Mouse (Mus musculus): ENCODE data around the gene Gm10073. TPM values are rescaled to one million over a fixed set of nuclear protein-coding genes. Genes with fewer than 3 reads are reported as not detected.

Gm10073 gene
- total RNA-seq (2023) = 100 to 1,000 TPM; 569 to 571 TPM

DNA sequence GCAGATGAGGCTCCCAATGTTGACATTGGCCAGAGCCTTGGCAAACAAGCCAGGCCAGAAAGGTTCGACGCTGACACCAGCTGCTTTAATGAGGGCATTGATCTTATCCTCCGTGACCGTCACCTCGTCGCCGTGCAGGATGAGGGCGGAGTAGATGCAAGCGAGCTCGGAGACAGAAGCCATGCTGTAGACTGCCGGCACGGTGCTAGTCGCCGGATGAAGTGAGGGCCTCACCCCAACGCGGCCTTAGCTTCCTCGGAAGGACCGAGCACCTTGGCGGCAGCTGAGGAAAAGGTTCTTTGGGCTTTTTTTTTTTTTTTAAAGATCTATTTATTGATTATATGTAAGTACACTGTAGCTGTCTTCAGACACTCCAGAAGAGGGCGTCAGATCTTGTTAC lies at the start of gene Gm10073:
Gene Gm10073, minus strand, starts transcription at position 294 of the 400 bp plus-strand sequence.

DNA sequence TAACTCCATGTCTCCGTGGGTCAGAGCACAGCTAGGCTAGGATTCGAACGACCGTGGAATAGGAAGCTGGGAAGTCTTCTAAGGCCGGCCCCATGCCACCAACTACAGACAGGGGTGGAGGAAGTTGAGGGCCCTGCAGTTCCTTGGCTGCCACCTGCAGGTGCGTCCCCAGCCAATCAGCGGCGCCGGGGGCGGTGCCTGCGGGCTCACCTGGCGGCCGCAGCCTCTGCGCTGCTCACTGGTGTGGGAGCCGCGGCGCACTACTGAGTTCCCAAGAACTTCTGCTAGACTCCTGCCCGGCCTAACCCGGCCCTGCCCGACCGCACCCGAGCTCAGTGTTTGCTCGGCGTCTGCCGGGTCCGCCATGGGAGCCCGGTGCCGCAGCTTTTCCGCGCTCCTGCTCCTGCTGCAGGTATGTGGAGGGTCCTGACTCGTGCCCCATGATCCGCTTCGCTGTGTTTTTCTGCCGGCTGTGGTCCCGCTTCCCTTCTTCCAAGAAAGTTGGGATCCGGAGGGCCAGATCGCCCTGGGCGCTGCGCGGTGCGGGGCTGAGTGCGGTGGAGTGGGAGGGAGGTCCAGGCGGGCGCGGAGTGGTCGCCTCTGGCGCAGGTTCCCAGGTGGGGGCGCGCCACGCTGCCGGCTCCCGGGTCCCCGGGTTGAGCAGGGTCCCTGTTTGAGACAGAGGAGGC lies 30.0 kb upstream of the Gm10073 start, which contains the start of gene Cdh1:
Gene Cdh1, plus strand, starts transcription at position 221 of the 689 bp plus-strand sequence.

Other genes with a start within 250 kb of the Gm10073 start
- gene Smpd3, start 235.5 kb downstream of the Gm10073 start, total RNA-seq (2023) = under 1 TPM in 1 of 2 experiments, not detected in 1; 0.17 TPM
- gene Zfp90, start 158.1 kb downstream of the Gm10073 start, total RNA-seq (2023) = 1 to 10 TPM; 6.5 to 8.4 TPM
- gene 6030452D12Rik, start 72.9 kb downstream of the Gm10073 start, total RNA-seq (2023) = not detected
- gene Cdh3, start 62.6 kb downstream of the Gm10073 start, total RNA-seq (2023) = not detected
- gene Cdh1, start 29.9 kb upstream of the Gm10073 start, total RNA-seq (2023) = 1 to 10 TPM; 1.1 to 1.5 TPM
- gene Tango6, start 109.6 kb upstream of the Gm10073 start, total RNA-seq (2023) = 10 to 100 TPM; 16.5 to 20.1 TPM